Mouse (Mus musculus) heart, embryonic 12.5 days (tissue): ENCODE results near the gene Hist2h3b. TPM values are rescaled to one million over a fixed set of nuclear protein-coding genes. Genes with fewer than 3 reads are reported as not detected.
"Not testable (repeated sequence)": the region's sequence is repeated elsewhere in the genome, so short reads cannot be mapped to it uniquely, and the experiment has no call there.

Experiments
- ATAC-seq: fragments of 200-750 bp; cut with Nextera tagmentation; 2 replicates; pipeline ENCODE4 v1.8.0; 2017; ENCODE audit warnings: moderate TSS enrichment, moderate library complexity; ENCODE audit not compliant: insufficient number of reproducible peaks, low FRiP score
- H3K27ac ChIP-seq: fragments of 300-500 bp; sonication (generic); 2 replicates; pipeline ENCODE4 v1.5.1; 2016; ENCODE audit warnings: mild to moderate bottlenecking, moderate library complexity; ENCODE audit not compliant: poor library complexity, severe bottlenecking
- H3K27me3 ChIP-seq: fragments of 300-500 bp; sonication (generic); replicated peaks from 2 replicates; pipeline ENCODE4 v1.6.1; 2016; ENCODE audit warnings: mild to moderate bottlenecking, moderate library complexity
- H3K36me3 ChIP-seq: fragments of 300-500 bp; sonication (generic); 2 replicates; pipeline ENCODE4 v1.6.1; 2016; ENCODE audit warnings: mild to moderate bottlenecking, moderate library complexity
- H3K4me1 ChIP-seq: fragments of 300-500 bp; sonication (generic); replicated peaks from 2 replicates; pipeline ENCODE4 v1.6.1; 2016; ENCODE audit warnings: mild to moderate bottlenecking
- H3K4me2 ChIP-seq: fragments of 300-500 bp; sonication (generic); 2 replicates; pipeline ENCODE4 v1.6.1; 2016; ENCODE audit warnings: mild to moderate bottlenecking, moderate library complexity
- H3K4me3 ChIP-seq: fragments of 300-500 bp; sonication (generic); 2 replicates; pipeline ENCODE4 v1.5.1; 2016; ENCODE audit warnings: mild to moderate bottlenecking
- H3K9ac ChIP-seq: fragments of 300-500 bp; sonication (generic); 2 replicates; pipeline ENCODE4 v1.6.1; 2016; ENCODE audit warnings: mild to moderate bottlenecking, moderate library complexity
- H3K9me3 ChIP-seq: fragments of 300-500 bp; sonication (generic); replicated peaks from 2 replicates; pipeline ENCODE4 v1.6.1; 2016; ENCODE audit warnings: mild to moderate bottlenecking, moderate library complexity
- WGBS: fragments of 180-500 bp; shearing (Covaris S2); methylation state at CpG from one replicate; pipeline ENCODE4 v1.1.7; 2016; 5-methylcytosine and 5-hydroxymethylcytosine counted together
- polyA plus RNA-seq: library from polyadenylated mRNA; unstranded; fragments of >200 nt; fragmentation: Nextera tagmentation; extraction: Ambion mirVana; gene quantifications from 2 replicates; pipeline ENCODE4 v1.2.1, GENCODE M21; 2016

The Hist2h3b gene
- polyA plus RNA-seq, 1 experiment from 2014 or later: 26.5 TPM

DNA sequence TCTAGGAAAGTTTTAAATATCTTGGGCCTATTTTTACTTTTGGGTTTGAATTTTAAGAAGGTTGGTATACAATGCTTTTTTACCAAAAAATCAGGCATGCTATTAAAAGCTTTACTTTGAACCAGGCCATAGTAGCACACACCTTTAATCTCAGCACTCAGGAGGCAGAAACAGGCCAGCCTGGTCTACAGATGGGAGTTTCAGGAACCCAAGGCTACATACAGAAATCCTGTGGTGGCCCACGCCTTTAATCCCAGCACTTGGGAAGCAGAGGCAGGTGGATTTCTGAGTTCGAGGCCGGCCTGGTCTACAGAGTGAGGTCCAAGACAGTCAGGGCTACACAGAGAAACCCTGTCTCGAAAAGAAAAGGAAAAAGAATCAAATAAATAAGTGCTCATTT lies 913 bp upstream of the Hist2h3b start:
- no peak overlapping the region for H3K4me2 ChIP-seq
- H3K9me3 ChIP-seq: no peaks in the 10 kb centered on the region
- H3K27me3 ChIP-seq: no peaks in the 10 kb centered on the region
- H3K9ac ChIP-seq: no peak overlapping the region
- no peak for ATAC-seq
- H3K36me3 ChIP-seq: no peaks in the 10 kb centered on the region
- 88% methylated on average over 4 of the region's 4 CpGs for whole genome bisulfite sequencing
- peak overlapping the region; percentile 88 for H3K27ac ChIP-seq
- no peak overlapping the region for H3K4me3 ChIP-seq
- H3K4me1 ChIP-seq: peaks cover 12% of the 10 kb centered on the region

DNA sequence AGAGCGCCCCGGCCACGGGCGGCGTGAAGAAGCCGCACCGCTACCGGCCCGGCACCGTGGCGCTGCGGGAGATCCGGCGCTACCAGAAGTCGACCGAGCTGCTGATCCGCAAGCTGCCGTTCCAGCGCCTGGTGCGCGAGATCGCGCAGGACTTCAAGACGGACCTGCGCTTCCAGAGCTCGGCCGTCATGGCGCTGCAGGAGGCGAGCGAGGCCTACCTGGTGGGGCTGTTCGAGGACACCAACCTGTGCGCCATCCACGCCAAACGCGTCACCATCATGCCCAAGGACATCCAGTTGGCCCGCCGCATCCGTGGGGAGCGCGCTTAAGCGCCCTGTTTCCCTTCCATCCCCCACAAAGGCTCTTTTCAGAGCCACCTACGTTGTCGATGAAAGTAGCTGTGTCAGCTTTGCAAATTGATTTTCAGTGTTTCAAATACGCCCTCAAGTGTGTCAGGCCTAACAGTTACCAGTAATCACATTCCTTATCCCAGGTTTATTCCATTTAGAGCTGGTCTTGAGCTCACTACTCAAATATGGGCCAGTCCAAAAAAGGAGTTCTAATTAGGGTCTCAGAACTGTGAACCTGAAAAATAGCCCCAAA lies 423 bp downstream of the Hist2h3b start:
- H3K27ac ChIP-seq: peak overlapping the region; percentile 97
- peak; percentile 29 for ATAC-seq
- H3K27me3 ChIP-seq, H3K36me3 ChIP-seq, H3K9me3 ChIP-seq: not testable (repeated sequence)
- H3K4me2 ChIP-seq: peak overlapping the region; percentile 95
- H3K9ac ChIP-seq: peak overlapping the region; percentile 71
- WGBS: under 1% methylated on average over 11 of the region's 44 CpGs
- peak overlapping the region; percentile 60 for H3K4me3 ChIP-seq
- peaks cover 11% of the 10 kb centered on the region for H3K4me1 ChIP-seq

DNA sequence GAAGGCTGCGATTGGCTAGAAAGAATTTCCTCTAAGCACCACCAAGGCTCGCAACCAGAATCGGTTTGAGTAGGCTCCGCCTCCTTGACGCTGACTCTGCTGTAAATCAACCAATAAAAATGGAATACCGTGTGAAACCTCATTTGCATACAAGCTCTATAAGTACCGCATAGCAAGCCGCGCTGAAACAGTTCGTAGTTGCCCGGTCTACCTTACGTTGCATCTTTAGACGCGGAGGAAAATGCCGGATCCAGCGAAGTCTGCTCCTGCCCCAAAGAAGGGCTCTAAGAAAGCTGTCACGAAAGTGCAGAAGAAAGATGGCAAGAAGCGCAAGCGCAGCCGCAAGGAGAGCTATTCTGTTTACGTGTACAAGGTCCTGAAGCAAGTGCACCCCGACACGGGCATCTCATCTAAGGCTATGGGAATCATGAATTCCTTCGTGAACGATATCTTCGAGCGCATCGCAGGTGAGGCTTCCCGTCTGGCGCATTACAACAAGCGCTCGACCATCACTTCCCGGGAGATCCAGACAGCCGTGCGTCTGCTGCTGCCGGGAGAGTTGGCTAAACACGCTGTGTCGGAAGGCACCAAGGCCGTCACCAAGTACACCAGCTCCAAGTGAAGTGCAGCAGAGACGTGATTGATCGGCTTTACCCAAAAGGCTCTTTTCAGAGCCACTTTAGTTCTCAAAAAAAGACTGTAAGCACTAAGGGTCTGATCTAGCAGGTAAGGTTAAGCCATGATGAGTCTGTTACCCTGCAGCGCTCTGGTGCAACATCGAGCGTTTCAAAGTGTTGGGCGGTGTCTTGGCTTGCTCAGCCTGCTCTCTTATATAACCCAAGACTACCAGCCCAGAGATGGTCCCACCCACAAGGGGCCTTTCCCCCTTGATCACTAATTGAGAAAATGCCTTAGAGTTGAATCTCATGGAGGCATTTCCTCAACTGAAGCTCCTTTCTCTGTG lies 1.3 kb downstream of the Hist2h3b start, which contains the start of gene Hist2h2bb:
TSS of gene Hist2h2bb (plus strand) at position 242 of the 964 bp plus-strand sequence.
- H3K4me2 ChIP-seq: peak within 1 kb of the TSS; percentile 95
- peaks cover 5% of the 10 kb centered on the region for H3K4me1 ChIP-seq
- H3K9ac ChIP-seq: peak within 1 kb of the TSS; percentile 83
- H3K27me3 ChIP-seq: no peaks in the 10 kb centered on the region
- H3K27ac ChIP-seq: peak within 1 kb of the TSS; percentile 97
- H3K36me3 ChIP-seq: no peaks in the 10 kb centered on the region
- ATAC-seq: peak; percentile 96
- no peaks in the 10 kb centered on the region for H3K9me3 ChIP-seq
- WGBS: under 1% methylated on average over 45 of the region's 45 CpGs
- peak within 1 kb of the TSS; percentile 60 for H3K4me3 ChIP-seq

DNA sequence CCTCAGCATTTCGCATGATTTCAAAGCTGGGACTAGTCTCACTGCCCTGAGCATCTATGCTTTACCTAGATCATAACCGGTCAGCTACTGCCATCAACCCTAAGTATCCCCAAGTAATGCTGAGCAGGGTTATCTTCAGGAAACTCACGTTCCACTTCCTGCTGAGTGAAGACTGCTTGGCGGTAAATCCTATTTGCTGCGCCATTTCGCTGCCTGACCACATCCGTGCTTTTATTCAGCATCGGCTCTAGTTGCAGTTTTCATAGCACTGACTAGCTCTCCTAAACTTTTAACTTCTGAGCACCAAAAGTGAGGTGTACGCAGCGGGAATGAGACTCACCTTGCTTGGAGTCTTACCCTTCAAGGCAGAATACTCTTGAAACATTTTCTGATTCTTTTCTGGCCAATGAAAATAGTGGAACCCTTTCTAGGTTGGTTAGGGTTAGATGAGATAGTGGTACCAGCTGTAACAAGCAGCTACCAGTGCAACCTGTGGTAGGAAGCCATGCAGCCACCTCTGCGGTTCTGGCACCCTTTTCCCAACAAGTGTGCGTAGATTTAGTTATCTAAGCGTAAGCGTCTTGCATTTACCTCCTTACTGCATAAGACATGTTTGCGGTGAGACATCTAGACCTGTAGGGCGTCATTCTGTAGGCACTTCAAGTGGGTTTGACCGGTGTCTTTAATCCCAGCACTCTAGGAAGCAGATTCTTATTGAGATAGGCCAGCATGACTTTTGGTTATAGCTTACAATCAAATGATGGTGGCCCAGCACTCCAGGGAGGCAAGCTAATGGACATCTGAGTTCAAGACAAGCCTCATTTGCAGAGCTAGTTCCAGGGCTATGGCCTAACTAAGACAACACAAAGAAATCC lies 5.4 kb downstream of the Hist2h3b start:
- Histone ChIP-seq H3K4me2 (no peak overlapping the region), H3K9ac (no peak overlapping the region), H3K9me3 (no peaks in the 10 kb centered on the region), H3K36me3 (no peaks in the 10 kb centered on the region), H3K4me1 (peaks cover 8% of the 10 kb centered on the region), H3K27me3 (no peaks in the 10 kb centered on the region), H3K4me3 (no peak overlapping the region), H3K27ac (no peak overlapping the region)
- 79% methylated on average over 17 of the region's 17 CpGs for WGBS
- no peak for ATAC-seq

DNA sequence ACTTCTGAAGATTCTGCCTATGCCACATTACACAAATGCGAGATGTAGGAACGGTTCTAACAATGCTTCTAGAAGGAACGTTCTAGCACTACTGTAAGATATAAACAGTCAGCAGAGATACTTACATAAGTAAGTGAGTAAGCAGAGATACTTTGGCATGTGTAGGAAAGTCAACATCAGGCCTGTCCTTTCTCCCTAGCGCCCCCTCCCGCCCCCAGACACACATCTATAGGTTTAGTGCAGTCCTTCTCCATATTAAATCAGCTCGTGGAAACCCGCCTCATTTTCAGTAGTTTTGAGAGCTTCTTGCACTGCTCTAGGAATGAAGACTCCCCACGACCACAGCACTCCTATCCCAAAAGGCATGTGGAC lies 9.0 kb downstream of the Hist2h3b start:
- Histone ChIP-seq H3K27ac (peak overlapping the region; percentile 66; the same call in 1 of the 2 replicates), H3K9me3 (no peaks in the 10 kb centered on the region)
- ATAC-seq: peak; percentile 15

DNA sequence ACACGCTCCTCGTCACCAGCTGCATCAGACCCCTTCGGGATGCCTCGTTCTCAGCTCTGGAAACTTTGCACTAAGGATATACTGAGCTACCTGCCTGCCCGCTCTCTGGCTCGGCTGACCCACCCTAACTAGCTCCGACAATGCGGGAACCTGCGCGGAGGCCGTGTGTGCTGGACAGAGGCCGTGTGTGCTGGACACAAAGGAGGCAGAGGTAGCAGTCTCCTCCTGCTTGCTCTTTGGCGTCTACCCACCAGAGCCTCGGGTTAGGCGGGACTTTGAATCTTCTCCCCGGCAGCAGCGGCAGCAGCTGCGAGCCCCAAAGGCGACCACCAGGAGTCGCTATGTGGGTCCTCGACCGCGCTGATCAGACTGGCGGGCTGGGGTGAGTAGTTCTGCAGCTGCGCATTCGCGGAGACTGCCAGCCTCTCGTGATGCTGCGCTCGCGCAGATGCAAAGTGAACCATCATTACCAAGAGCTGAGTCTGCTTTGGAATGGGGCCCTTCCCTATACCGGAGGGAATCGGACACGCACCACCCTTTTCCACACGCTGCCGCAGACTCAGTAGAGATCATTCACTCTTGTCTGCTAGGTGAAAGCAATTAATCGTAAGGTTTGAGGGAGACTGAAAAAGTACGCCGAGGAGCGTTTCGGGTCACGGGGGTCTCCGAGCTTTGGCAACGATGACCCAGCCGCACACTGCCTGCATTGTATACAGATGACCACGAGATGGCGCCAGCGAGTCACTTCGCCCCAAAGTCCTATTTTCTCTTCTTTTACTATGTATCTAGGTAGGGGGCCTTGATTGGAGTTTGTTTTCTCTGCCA lies 9.6 kb downstream of the Hist2h3b start:
- Histone ChIP-seq H3K36me3 (no peaks in the 10 kb centered on the region), H3K27ac (peak overlapping the region; percentile 84), H3K9ac (peak overlapping the region; percentile 73), H3K4me2 (peak overlapping the region; percentile 86), H3K9me3 (no peaks in the 10 kb centered on the region), H3K27me3 (peaks cover 18% of the 10 kb centered on the region), H3K4me1 (peaks cover 8% of the 10 kb centered on the region), H3K4me3 (peak overlapping the region; percentile 57)
- ATAC-seq: peak; percentile 89
- WGBS: under 1% methylated on average over 49 of the region's 49 CpGs

More for the DNA sequence above, 9.0 kb downstream of the Hist2h3b start:
- Histone ChIP-seq H3K4me2 (peak overlapping the region; percentile 86), H3K4me3 (peak overlapping the region; percentile 57), H3K27me3 (peaks cover 12% of the 10 kb centered on the region), H3K9ac (peak overlapping the region; percentile 73), H3K4me1 (peaks cover 8% of the 10 kb centered on the region), H3K36me3 (no peaks in the 10 kb centered on the region)
- 12% methylated on average over 8 of the region's 8 CpGs for WGBS

DNA sequence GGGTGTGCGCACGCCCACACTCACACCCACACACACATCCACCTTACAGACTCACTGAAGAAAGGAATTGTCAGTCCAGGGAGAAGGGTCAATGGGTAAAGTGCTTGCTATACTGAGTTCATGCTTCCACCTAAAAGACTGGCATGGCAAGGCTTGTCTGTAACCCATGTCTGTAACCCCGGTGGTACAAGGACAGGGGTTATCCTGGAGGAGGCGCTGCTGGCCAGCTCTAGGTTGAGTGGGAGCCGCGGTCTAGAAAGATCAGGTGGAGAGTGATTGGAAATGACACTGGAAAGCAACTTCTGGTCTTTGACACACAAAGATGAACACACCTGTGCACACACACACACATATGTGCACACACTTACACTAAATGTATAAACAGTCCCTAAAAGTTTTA lies 12.2 kb downstream of the Hist2h3b start:
- H3K27me3 ChIP-seq: peaks cover 34% of the 10 kb centered on the region
- WGBS: 58% methylated on average over 6 of the region's 6 CpGs
- H3K9ac ChIP-seq: no peak overlapping the region
- no peaks in the 10 kb centered on the region for H3K36me3 ChIP-seq
- H3K4me2 ChIP-seq: no peak overlapping the region
- no peak overlapping the region for H3K27ac ChIP-seq
- H3K4me3 ChIP-seq: no peak overlapping the region
- ATAC-seq: no peak
- H3K9me3 ChIP-seq: no peaks in the 10 kb centered on the region
- peaks cover 16% of the 10 kb centered on the region for H3K4me1 ChIP-seq

DNA sequence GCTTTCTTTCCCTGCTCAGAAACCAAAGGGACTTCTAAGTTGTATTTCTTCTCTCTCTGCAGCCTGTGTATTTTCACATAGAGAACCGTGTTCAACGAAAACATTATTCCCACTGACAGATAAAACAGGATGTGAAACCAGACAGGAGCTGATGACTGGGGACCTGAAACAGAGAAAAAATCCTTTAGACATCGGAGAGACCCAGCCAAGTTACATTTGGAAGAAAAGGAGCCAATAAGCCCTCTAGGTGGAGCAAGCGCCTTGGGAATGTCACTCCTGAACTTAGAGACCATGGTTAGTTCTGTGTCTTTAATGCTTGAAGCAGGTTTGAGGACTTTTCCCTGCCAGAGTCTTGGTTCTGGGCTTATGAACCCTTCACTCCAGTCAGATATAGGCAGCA lies 16.0 kb downstream of the Hist2h3b start:
- Histone ChIP-seq H3K4me3 (0 out of 2 replicates have a peak overlapping the region, but pooled peaks have one; percentile 7), H3K36me3 (no peaks in the 10 kb centered on the region), H3K4me2 (peak overlapping the region; percentile 53), H3K9me3 (no peaks in the 10 kb centered on the region), H3K27me3 (peaks cover 48% of the 10 kb centered on the region), H3K27ac (no peak overlapping the region), H3K9ac (peak overlapping the region; percentile 58), H3K4me1 (peaks cover 8% of the 10 kb centered on the region; the same call in 1 of the 2 replicates)
- no peak for ATAC-seq
- WGBS: 10% methylated on average over 4 of the region's 4 CpGs

DNA sequence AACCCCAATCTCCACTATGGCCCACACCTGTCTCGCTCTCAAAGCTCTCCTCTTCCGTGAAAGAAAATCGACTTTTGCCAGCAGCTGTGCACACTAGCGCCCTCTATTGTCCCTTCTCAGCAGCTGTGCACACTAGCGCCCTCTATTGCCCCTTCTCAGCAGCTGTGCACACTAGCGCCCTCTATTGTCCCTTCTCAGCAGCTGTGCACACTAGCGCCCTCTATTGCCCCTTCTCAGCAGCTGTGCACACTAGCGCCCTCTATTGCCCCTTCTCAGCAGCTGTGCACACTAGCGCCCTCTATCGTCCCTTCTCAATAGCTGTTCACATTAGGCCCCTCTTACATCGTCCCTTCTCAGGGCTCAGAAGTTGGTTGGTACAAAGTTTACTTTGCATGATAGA lies 18.9 kb downstream of the Hist2h3b start:
- H3K4me3 ChIP-seq, H3K27ac ChIP-seq, H3K9ac ChIP-seq, H3K36me3 ChIP-seq, H3K4me1 ChIP-seq, H3K9me3 ChIP-seq, ATAC-seq, H3K4me2 ChIP-seq: not testable (repeated sequence)
- peaks cover 41% of the 10 kb centered on the region for H3K27me3 ChIP-seq
- WGBS: 87% methylated on average over 11 of the region's 11 CpGs

DNA sequence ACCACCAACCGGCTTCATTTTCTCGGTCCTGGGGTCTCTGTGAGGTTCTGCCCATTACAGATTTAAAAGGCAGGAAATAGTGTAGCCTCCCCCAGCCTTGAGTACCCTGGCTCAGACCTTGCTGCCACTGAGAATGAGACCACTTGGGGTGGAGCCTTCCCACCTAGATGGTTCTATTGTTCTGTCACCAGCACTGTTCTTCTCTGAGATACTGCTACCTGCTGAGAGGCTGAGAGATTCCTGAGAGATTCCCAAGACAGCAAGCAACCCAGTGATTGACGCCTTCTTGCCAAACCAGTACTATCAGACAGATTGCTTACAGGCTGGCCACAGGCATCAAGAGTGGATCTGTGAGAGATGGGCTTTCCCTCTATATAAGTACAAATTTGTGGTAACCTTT lies 20.7 kb downstream of the Hist2h3b start:
- H3K27ac ChIP-seq: no peak overlapping the region
- no peak for ATAC-seq
- H3K9ac ChIP-seq: no peak overlapping the region
- no peaks in the 10 kb centered on the region for H3K36me3 ChIP-seq
- H3K27me3 ChIP-seq: peaks cover 26% of the 10 kb centered on the region
- no peak overlapping the region for H3K4me3 ChIP-seq
- H3K4me1 ChIP-seq: peaks cover 1% of the 10 kb centered on the region; the same call in 1 of the 2 replicates
- H3K9me3 ChIP-seq: no peaks in the 10 kb centered on the region
- no peak overlapping the region for H3K4me2 ChIP-seq
- 68% methylated on average over 3 of the region's 3 CpGs for WGBS
